Mouse (Mus musculus) limb, embryonic 13.5 days (tissue): ENCODE measurements around the gene Nod1. TPM values are rescaled to one million over a fixed set of nuclear protein-coding genes. Genes with fewer than 3 reads are reported as not detected.

Experiments
- ATAC-seq: fragments of 200-750 bp; cut with Nextera tagmentation; 2 replicates; pipeline ENCODE4 v1.8.0; 2017; ENCODE audit warnings: low read depth, moderate number of reproducible peaks, moderate TSS enrichment; ENCODE audit not compliant: low FRiP score
- H3K27ac ChIP-seq: fragments of 300-500 bp; sonication (generic); 2 replicates; pipeline ENCODE4 v1.5.1; 2015; ENCODE audit warnings: inconsistent platforms, mild to moderate bottlenecking, moderate library complexity
- H3K27me3 ChIP-seq: fragments of 300-500 bp; sonication (generic); 2 replicates; pipeline ENCODE4 v1.6.1; 2015; ENCODE audit warnings: mild to moderate bottlenecking, inconsistent platforms
- H3K36me3 ChIP-seq: fragments of 300-500 bp; sonication (generic); 2 replicates; pipeline ENCODE4 v1.6.1; 2015; ENCODE audit warnings: inconsistent platforms, mild to moderate bottlenecking, moderate library complexity
- H3K4me1 ChIP-seq: fragments of 300-500 bp; sonication (generic); 2 replicates; pipeline ENCODE4 v1.6.1; 2015; ENCODE audit warnings: inconsistent platforms
- H3K4me2 ChIP-seq: fragments of 300-500 bp; sonication (generic); replicated peaks from 2 replicates; pipeline ENCODE4 v1.6.1; 2015; ENCODE audit warnings: inconsistent platforms, mild to moderate bottlenecking, moderate library complexity
- H3K4me3 ChIP-seq: fragments of 300-500 bp; sonication (generic); 2 replicates; pipeline ENCODE4 v1.5.1; 2015; ENCODE audit warnings: moderate library complexity, mild to moderate bottlenecking, inconsistent platforms
- H3K9ac ChIP-seq: fragments of 300-500 bp; sonication (generic); 2 replicates; pipeline ENCODE4 v1.6.1; 2015; ENCODE audit warnings: mild to moderate bottlenecking, inconsistent platforms
- H3K9me3 ChIP-seq: fragments of 300-500 bp; sonication (generic); 2 replicates; pipeline ENCODE4 v1.6.1; 2016; ENCODE audit warnings: inconsistent platforms
- WGBS: fragments of 180-500 bp; shearing (Covaris S2); methylation state at CpG from one replicate; pipeline ENCODE4 v1.1.7; 2015; 5-methylcytosine and 5-hydroxymethylcytosine counted together
- polyA plus RNA-seq: library from polyadenylated mRNA; unstranded; fragments of >200 nt; fragmentation: Nextera tagmentation; extraction: Ambion mirVana; gene quantifications from 2 replicates; pipeline ENCODE4 v1.2.1, GENCODE M21; 2015

Gene Nod1
- polyA plus RNA-seq, 1 experiment from 2014 or later = 5.9 TPM

DNA sequence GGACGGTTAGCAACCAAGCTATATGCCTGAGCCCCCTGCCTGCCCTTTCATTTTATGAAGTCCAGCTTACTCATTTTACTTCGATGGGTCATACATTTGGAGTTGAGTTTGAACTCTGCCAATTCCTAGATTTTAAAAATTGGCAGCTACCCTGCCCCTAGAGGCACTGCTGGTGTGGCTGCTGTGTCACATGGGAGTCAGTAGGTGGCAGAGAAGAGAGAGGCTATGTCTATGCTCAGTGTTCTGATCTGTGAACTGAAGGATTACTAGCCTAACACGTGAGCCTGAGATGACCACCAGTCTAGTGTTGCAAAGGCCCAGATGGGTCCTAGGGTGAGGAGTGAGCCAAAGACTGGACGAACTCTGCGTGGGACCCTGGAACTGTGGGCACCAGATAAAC, 2.1 kb upstream of the Nod1 start:
- Histone ChIP-seq H3K4me3 (no peak overlapping the region), H3K4me2 (no peak overlapping the region), H3K4me1 (peaks cover 7% of the 10 kb centered on the region; the same call in 1 of the 2 replicates), H3K9ac (no peak overlapping the region), H3K9me3 (no peaks in the 10 kb centered on the region), H3K27me3 (peaks cover 14% of the 10 kb centered on the region), H3K27ac (no peak overlapping the region), H3K36me3 (no peaks in the 10 kb centered on the region)
- no peak for ATAC-seq
- WGBS = 70% methylated on average over 5 of the region's 5 CpGs

GRCm38 (mm10) chr6:54972929-54973211, 458 bp upstream of the Nod1 start:
- H3K4me2 ChIP-seq = peak overlapping the region; percentile 73
- peaks cover 19% of the 10 kb centered on the region for H3K27me3 ChIP-seq
- peaks cover 9% of the 10 kb centered on the region for H3K4me1 ChIP-seq
- no peak overlapping the region for H3K27ac ChIP-seq
- WGBS = 16% methylated on average over 5 of the region's 5 CpGs
- H3K36me3 ChIP-seq = no peaks in the 10 kb centered on the region
- no peak for ATAC-seq
- no peak overlapping the region for H3K9ac ChIP-seq
- no peaks in the 10 kb centered on the region for H3K9me3 ChIP-seq
- peak overlapping the region; percentile 65 for H3K4me3 ChIP-seq

GRCm38 (mm10) chr6:54971731-54972110, 691 bp downstream of the Nod1 start:
- H3K4me3 ChIP-seq = peak overlapping the region; percentile 65
- no peak overlapping the region for H3K27ac ChIP-seq
- no peaks in the 10 kb centered on the region for H3K9me3 ChIP-seq
- no peaks in the 10 kb centered on the region for H3K36me3 ChIP-seq
- peak; percentile 17; the same call in 1 of the 2 replicates for ATAC-seq
- WGBS = 9% methylated on average over 8 of the region's 8 CpGs
- peak overlapping the region; percentile 72 for H3K9ac ChIP-seq
- H3K4me2 ChIP-seq = peak overlapping the region; percentile 73
- peaks cover 19% of the 10 kb centered on the region for H3K27me3 ChIP-seq
- peaks cover 15% of the 10 kb centered on the region for H3K4me1 ChIP-seq

DNA sequence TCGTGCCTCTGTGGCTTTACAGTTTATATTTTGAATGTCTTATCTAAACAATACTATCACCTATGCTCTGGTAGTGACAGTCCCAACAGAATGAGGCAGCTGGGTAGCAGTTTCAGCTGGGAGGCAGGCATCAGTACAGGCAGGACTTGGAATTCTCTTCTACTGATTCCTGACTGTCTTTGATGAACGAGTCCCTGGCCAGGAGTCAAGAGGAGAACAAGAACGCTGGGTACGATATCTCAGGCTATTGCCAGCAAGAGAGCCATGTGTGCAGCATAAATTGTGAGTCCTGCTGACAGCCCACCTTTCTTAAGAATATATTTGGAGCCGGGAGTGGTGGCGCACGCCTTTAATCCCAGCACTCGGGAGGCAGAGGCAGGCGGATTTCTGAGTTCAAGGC, 1.9 kb downstream of the Nod1 start:
- no peak overlapping the region for H3K27ac ChIP-seq
- WGBS = 76% methylated on average over 9 of the region's 9 CpGs
- ATAC-seq = no peak
- peaks cover 19% of the 10 kb centered on the region for H3K27me3 ChIP-seq
- no peak overlapping the region for H3K4me3 ChIP-seq
- H3K4me1 ChIP-seq = peaks cover 15% of the 10 kb centered on the region
- H3K4me2 ChIP-seq = no peak overlapping the region
- H3K36me3 ChIP-seq = no peaks in the 10 kb centered on the region
- no peak overlapping the region for H3K9ac ChIP-seq
- H3K9me3 ChIP-seq = no peaks in the 10 kb centered on the region

DNA sequence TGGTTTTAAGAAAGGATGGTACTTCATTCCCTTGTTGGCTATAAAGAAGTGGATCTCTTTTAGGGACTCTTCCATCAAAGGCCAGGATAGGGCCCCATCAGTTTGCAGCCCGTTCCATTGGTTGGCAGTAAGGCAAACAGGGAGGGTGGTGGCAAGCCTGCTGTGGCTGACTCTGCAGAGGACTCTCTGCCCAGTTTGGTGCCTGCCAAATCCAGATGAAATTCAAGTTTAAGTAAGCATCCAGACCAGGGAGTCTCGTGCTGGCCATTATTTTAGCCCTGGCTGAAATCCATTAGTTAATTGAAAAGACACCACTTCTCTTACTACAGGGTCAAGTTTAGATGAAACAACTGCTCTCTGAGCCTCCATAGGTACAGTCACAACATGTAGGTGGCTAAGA, 2.6 kb downstream of the Nod1 start:
- ATAC-seq = no peak
- no peak overlapping the region for H3K27ac ChIP-seq
- no peak overlapping the region for H3K4me2 ChIP-seq
- no peak overlapping the region for H3K4me3 ChIP-seq
- H3K9ac ChIP-seq = no peak overlapping the region
- peaks cover 19% of the 10 kb centered on the region for H3K27me3 ChIP-seq
- H3K36me3 ChIP-seq = no peaks in the 10 kb centered on the region
- H3K4me1 ChIP-seq = peaks cover 15% of the 10 kb centered on the region
- H3K9me3 ChIP-seq = no peaks in the 10 kb centered on the region
- WGBS = 74% methylated on average over 2 of the region's 2 CpGs

DNA sequence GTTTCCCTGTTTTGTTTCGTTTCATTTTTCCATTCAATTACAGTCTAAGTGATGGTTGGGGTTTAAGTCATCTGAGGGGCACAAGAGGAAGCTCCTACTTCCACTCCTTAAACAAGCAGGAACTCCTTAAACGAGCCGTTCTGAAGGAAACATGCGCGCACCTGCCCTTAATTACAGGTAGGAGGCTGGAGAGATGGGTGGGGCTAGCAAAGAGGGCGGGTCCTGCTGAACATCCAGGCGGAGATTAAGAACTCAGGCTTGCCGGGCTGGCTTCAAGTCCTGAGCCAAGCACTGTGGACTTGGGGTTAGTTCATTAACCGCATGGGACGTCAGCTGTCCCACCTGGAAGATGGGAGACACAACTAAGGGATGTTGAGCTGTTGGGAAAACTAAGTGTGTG, 4.8 kb downstream of the Nod1 start:
- Histone ChIP-seq H3K4me2 (no peak overlapping the region), H3K9me3 (no peaks in the 10 kb centered on the region), H3K27me3 (peaks cover 10% of the 10 kb centered on the region; the same call in 1 of the 2 replicates), H3K36me3 (no peaks in the 10 kb centered on the region), H3K4me1 (peaks cover 15% of the 10 kb centered on the region), H3K9ac (no peak overlapping the region), H3K27ac (no peak overlapping the region), H3K4me3 (no peak overlapping the region)
- no peak for ATAC-seq
- WGBS = 21% methylated on average over 10 of the region's 10 CpGs

DNA sequence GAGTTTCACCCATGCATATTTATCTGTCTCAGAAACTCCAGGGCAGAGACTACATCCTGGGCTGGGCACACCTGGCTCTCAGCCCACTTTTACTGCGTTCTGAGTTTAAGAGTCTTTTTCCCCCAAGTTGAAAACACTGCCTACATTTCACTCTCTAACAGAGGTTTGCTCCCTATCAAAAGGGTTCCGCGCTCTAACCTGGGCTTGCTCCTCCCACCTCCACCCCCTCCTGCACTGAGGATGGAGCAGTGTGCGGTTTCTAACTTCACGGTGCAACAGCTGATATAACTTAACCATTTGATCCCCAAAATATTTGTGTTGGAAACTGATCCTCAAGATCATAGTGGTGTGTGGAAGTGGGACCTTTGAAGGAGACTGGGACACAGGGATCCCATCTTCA, 7.2 kb downstream of the Nod1 start:
- no peaks in the 10 kb centered on the region for H3K36me3 ChIP-seq
- no peak overlapping the region for H3K4me3 ChIP-seq
- H3K4me2 ChIP-seq = no peak overlapping the region
- H3K4me1 ChIP-seq = peaks cover 7% of the 10 kb centered on the region
- no peak for ATAC-seq
- H3K9me3 ChIP-seq = no peaks in the 10 kb centered on the region
- 38% methylated on average over 5 of the region's 5 CpGs for WGBS
- H3K9ac ChIP-seq = no peak overlapping the region
- H3K27ac ChIP-seq = no peak overlapping the region
- 0 out of 2 replicates have a peak, but pooled peaks cover 5% of the 10 kb centered on the region for H3K27me3 ChIP-seq

DNA sequence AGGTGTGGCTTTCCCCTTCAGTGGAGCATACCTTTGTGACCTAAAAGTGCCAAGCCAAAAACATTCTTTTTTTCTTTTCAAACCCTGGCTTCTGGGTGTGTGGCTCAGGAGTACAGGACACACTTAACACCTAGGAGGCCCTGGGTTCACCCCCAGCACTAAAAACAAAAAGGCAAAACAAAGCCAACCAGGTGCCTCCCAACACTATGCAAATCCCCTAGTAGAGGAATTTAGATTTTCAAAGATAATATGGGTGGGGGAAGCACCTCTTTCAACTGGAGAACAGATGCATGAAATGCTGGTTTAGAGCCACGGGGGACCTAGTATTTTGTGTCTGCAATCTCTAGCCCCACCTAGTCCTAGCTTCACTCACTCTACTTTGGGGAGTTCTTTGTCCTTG, 7.7 kb downstream of the Nod1 start:
- Histone ChIP-seq H3K4me3 (no peak overlapping the region), H3K4me2 (no peak overlapping the region), H3K27ac (no peak overlapping the region), H3K4me1 (peaks cover 7% of the 10 kb centered on the region), H3K9ac (no peak overlapping the region), H3K9me3 (no peaks in the 10 kb centered on the region), H3K36me3 (no peaks in the 10 kb centered on the region), H3K27me3 (0 out of 2 replicates have a peak, but pooled peaks cover 5% of the 10 kb centered on the region)
- ATAC-seq = no peak
- WGBS = 40% methylated on average over 1 of the region's 1 CpGs

GRCm38 (mm10) chr6:54963599-54963998, 8.8 kb downstream of the Nod1 start:
- no peaks in the 10 kb centered on the region for H3K9me3 ChIP-seq
- no peak overlapping the region for H3K4me3 ChIP-seq
- no peak for ATAC-seq
- 84% methylated on average over 2 of the region's 2 CpGs for WGBS
- H3K4me2 ChIP-seq = no peak overlapping the region
- H3K27me3 ChIP-seq = 0 out of 2 replicates have a peak, but pooled peaks cover 5% of the 10 kb centered on the region
- H3K4me1 ChIP-seq = peaks cover 7% of the 10 kb centered on the region
- H3K36me3 ChIP-seq = no peaks in the 10 kb centered on the region
- H3K9ac ChIP-seq = no peak overlapping the region
- H3K27ac ChIP-seq = no peak overlapping the region

DNA sequence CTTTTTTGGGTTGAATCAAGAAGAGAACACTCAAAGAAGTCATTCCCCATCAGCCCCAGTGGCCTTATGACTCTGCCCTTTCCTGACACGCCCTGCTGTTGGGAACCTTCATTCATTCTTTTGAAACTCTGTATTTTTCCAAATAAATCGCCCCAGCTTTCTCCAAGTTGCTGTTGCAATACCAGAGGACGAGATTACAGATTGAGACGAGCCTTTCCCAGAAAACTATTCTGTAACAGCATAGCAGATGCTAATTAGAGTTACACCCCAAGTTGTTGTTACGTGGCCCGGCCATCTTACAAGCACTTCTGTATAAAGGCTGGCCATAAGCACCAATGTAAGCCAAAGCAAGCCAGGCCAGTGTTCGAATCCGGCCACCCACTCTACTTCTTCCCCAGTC, 14.8 kb downstream of the Nod1 start:
- Histone ChIP-seq H3K4me1 (no peaks in the 10 kb centered on the region), H3K27me3 (no peaks in the 10 kb centered on the region), H3K4me2 (no peak overlapping the region), H3K9me3 (no peaks in the 10 kb centered on the region), H3K36me3 (no peaks in the 10 kb centered on the region), H3K9ac (no peak overlapping the region), H3K4me3 (no peak overlapping the region), H3K27ac (no peak overlapping the region)
- no peak for ATAC-seq
- 87% methylated on average over 8 of the region's 8 CpGs for WGBS

GRCm38 (mm10) chr6:54956425-54956824, 16.0 kb downstream of the Nod1 start:
- H3K36me3 ChIP-seq = no peaks in the 10 kb centered on the region
- ATAC-seq = no peak
- 49% methylated on average over 1 of the region's 1 CpGs for WGBS
- no peak overlapping the region for H3K27ac ChIP-seq
- H3K27me3 ChIP-seq = no peaks in the 10 kb centered on the region
- no peak overlapping the region for H3K4me3 ChIP-seq
- no peaks in the 10 kb centered on the region for H3K9me3 ChIP-seq
- no peaks in the 10 kb centered on the region for H3K4me1 ChIP-seq
- no peak overlapping the region for H3K4me2 ChIP-seq
- no peak overlapping the region for H3K9ac ChIP-seq

DNA sequence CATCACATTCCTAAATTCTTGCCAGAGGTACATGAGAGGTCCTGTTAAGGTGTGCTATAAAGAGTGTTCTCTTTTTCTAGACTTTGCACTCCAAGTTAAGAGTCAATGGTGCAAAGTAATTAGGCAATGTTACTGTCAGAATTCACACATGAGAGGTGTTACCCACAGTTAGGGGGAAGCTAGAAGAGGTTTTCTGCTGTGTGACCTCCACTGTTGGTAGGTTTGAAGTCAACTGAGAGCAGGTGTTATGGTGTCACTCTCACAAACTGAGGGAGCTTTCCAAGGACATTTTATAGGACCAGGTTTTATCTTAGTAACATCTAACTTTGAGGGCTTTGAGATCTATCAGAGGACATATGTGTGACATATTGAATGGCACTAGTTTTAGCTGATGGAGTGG, 16.5 kb downstream of the Nod1 start:
- Histone ChIP-seq H3K9me3 (no peaks in the 10 kb centered on the region), H3K36me3 (no peaks in the 10 kb centered on the region), H3K27me3 (no peaks in the 10 kb centered on the region), H3K27ac (no peak overlapping the region), H3K4me3 (no peak overlapping the region), H3K9ac (no peak overlapping the region), H3K4me2 (no peak overlapping the region), H3K4me1 (no peaks in the 10 kb centered on the region)
- no peak for ATAC-seq

DNA sequence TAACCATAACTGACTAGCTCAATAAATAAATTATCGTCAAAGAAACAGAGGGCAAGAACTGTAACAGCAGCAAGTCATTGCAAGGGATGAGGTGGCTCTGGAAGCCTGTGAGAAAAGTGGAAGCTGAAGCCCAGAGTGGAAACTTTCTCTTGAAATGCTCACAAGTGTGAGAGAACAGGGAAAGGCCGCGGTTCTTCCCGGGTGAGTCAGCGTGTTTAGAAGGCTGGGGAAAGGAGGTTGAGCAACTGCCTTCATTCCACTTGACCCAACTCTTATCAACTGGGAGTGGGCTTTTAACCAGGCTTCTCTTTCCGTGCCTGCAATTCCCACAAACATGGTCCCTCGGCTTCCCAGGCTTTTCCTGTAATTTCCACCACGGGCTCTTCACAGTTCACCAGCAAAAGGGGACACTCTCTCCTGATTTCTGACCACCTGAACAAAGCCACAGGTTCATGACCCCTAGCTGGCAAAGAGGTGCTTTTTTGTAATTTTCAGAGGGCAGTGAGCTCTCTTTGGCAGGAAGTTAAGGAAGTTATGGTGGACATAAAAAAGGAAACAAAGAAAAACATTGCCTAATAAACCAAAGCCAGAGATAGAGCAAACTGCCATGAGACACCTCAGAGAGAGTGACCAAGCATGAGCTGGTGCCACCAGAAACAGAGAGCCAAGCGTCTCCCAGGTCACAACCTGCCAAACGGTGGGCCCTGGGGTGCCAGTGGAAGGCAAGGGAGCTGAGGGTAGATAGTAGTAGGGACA, 17.6 kb downstream of the Nod1 start:
- no peak overlapping the region for H3K9ac ChIP-seq
- no peaks in the 10 kb centered on the region for H3K4me1 ChIP-seq
- H3K36me3 ChIP-seq = no peaks in the 10 kb centered on the region
- H3K4me2 ChIP-seq = no peak overlapping the region
- ATAC-seq = no peak
- H3K9me3 ChIP-seq = no peaks in the 10 kb centered on the region
- H3K27me3 ChIP-seq = no peaks in the 10 kb centered on the region
- 83% methylated on average over 10 of the region's 10 CpGs for WGBS
- no peak overlapping the region for H3K27ac ChIP-seq
- no peak overlapping the region for H3K4me3 ChIP-seq
